Mouse (Mus musculus) brown adipose tissue, adult 24 weeks (tissue): ENCODE measurements around the gene Gemin4. TPM values are rescaled to one million over a fixed set of nuclear protein-coding genes. Genes with fewer than 3 reads are reported as not detected.
"Not testable (repeated sequence)": the region's sequence is repeated elsewhere in the genome, so short reads cannot be mapped to it uniquely, and the experiment has no call there.

ENCODE experiments used
- H3K27ac ChIP-seq: fragments of 200-500 bp; replicated peaks from 2 replicates; pipeline ENCODE4 v1.5.1; 2012; ENCODE audit warnings: low read depth, mild to moderate bottlenecking, low read length
- H3K4me1 ChIP-seq: fragments of 200-500 bp; 2 replicates; pipeline ENCODE4 v1.6.1; 2012; ENCODE audit warnings: low read length, mixed read lengths; ENCODE audit not compliant: control insufficient read depth, insufficient read depth, insufficient read length
- H3K4me3 ChIP-seq: fragments of 200-500 bp; 2 replicates; pipeline ENCODE4 v1.5.1; 2012; ENCODE audit warnings: low read depth, mild to moderate bottlenecking, low read length, moderate library complexity; ENCODE audit not compliant: insufficient read depth
- polyA plus RNA-seq: library from polyadenylated mRNA; stranded (reverse); fragments of >200 nt; gene quantifications from 2 replicates; pipeline ENCODE4 v1.2.4, GENCODE M21; 2012; ENCODE audit not compliant: missing spikeins, insufficient read depth, insufficient read length

Gene Gemin4
- polyA plus RNA-seq, 1 experiment = not detected

- H3K27ac ChIP-seq = peak within 1 kb of the TSS; percentile 74
- H3K4me1 ChIP-seq = no peaks in the 10 kb centered on the region
Observed at GRCm38 (mm10) chr11:76242901-76243810, 25.7 kb upstream of the Gemin4 start, which contains the start of the genes Mrm3 and Glod4. Gene Mrm3 (plus strand): TSS chr11:76243715. Gene Glod4 (minus strand): TSS chr11:76243725.

GRCm38 (mm10) chr11:76239750-76240149 is 22.3 kb upstream of the Gemin4 start:
- Histone ChIP-seq H3K27ac (no peak overlapping the region), H3K4me1 (no peaks in the 10 kb centered on the region), H3K4me3 (no peak overlapping the region)

More at GRCm38 (mm10) chr11:76242901-76243810, 25.7 kb upstream of the Gemin4 start, which contains the start of the genes Mrm3 and Glod4:
- peak within 1 kb of the TSS; percentile 82 for H3K4me3 ChIP-seq

GRCm38 (mm10) chr11:76236136-76236535 is 18.7 kb upstream of the Gemin4 start:
- Histone ChIP-seq H3K27ac (no peak overlapping the region), H3K4me1 (no peaks in the 10 kb centered on the region), H3K4me3 (no peak overlapping the region)

- Histone ChIP-seq H3K27ac (no peak overlapping the region), H3K4me3 (no peak overlapping the region), H3K4me1 (no peaks in the 10 kb centered on the region)
Observed at GRCm38 (mm10) chr11:76225051-76225450, 7.6 kb upstream of the Gemin4 start.

- Histone ChIP-seq H3K4me1 (no peaks in the 10 kb centered on the region), H3K27ac (no peak overlapping the region), H3K4me3 (no peak overlapping the region)
Observed at GRCm38 (mm10) chr11:76224631-76225030, 7.2 kb upstream of the Gemin4 start.

- peaks cover 3% of the 10 kb centered on the region; the same call in 1 of the 2 replicates for H3K4me1 ChIP-seq
- peak overlapping the region; percentile 79 for H3K27ac ChIP-seq
- peak overlapping the region; percentile 76 for H3K4me3 ChIP-seq
Observed at GRCm38 (mm10) chr11:76216681-76217389, 629 bp downstream of the Gemin4 start.

GRCm38 (mm10) chr11:76216049-76216540 is 1.4 kb downstream of the Gemin4 start:
- Histone ChIP-seq H3K4me1 (peaks cover 4% of the 10 kb centered on the region; the same call in 1 of the 2 replicates), H3K27ac (no peak overlapping the region), H3K4me3 (no peak overlapping the region)

- Histone ChIP-seq H3K4me1 (peaks cover 4% of the 10 kb centered on the region; the same call in 1 of the 2 replicates), H3K27ac (no peak overlapping the region), H3K4me3 (no peak overlapping the region)
Observed at GRCm38 (mm10) chr11:76215011-76215410, 2.5 kb downstream of the Gemin4 start.

- peaks cover 4% of the 10 kb centered on the region; the same call in 1 of the 2 replicates for H3K4me1 ChIP-seq
- no peak overlapping the region for H3K27ac ChIP-seq
- H3K4me3 ChIP-seq = no peak overlapping the region
Observed at GRCm38 (mm10) chr11:76213841-76214240, 3.6 kb downstream of the Gemin4 start.

GRCm38 (mm10) chr11:76211595-76211994 is 5.9 kb downstream of the Gemin4 start:
- not testable (repeated sequence) for H3K4me3 ChIP-seq, H3K27ac ChIP-seq, H3K4me1 ChIP-seq

- H3K27ac ChIP-seq = no peak overlapping the region
- peaks cover 4% of the 10 kb centered on the region; the same call in 1 of the 2 replicates for H3K4me1 ChIP-seq
- H3K4me3 ChIP-seq = no peak overlapping the region
Observed at GRCm38 (mm10) chr11:76210228-76210985, 7.1 kb downstream of the Gemin4 start.

- Histone ChIP-seq H3K4me1 (no peaks in the 10 kb centered on the region), H3K27ac (no peak overlapping the region), H3K4me3 (no peak overlapping the region)
Observed at GRCm38 (mm10) chr11:76206793-76207192, 10.7 kb downstream of the Gemin4 start.

GRCm38 (mm10) chr11:76201761-76202674 is 15.4 kb downstream of the Gemin4 start:
- no peaks in the 10 kb centered on the region for H3K4me1 ChIP-seq
- H3K4me3 ChIP-seq = peak overlapping the region; percentile 85
- H3K27ac ChIP-seq = 0 out of 2 replicates have a peak overlapping the region, but pooled peaks have one; percentile 19
